11 mouse cellular contexts compared by ENCODE assay signal in the genomic region with DNA sequence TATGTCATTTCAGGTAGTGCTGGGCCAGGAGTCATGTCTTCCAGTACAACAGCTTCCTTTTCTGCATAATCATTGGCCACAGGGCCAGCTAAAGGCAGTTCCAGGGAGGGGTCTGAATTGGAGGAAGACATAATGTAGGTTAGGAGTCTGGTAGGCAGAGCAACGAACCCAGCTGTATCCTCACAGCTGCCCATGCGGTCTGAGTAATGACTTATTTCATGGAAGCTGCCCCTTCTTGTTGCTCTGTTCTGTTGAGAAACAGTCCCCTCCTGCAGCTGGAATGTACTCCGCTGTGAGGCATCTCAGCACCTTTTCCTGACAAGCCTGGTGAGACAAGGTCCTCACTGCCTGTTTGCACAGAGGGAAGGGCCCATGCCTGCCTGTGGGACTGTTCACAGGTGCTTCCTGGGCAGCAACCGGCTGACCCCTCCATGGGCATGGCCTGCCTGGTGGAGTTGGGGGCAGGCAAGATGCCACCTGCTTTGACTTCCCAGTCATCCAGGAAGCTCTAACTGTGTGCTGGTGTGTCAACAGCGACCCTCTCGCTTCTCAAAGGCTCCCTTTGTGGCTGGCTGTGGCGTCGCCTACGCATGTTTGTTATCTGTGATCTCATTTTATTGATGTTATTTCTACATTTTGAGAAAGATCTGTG.
DNase-seq lines count a peak whose midpoint lies in the region; ATAC-seq and TF ChIP-seq lines count a peak whose summit lies in the region.
"Had no signal": no experiment of that assay in that cellular context is flagged by ENCODE, and none has a peak within 500 bp of the region (broad histone marks: within the 10 kb centered on the region; RNA-seq: fewer than 3 reads in every experiment).

No protein-coding gene starts in this region.

- TF ChIP-seq CTCF in kidney, adult 2 months (conservative IDR thresholded peaks at IDR 0.05; ENCODE audit: insufficient read depth, insufficient read length, low read depth, low read length), result no peak

- no peaks in the 10 kb centered on the region for H3K9me3 ChIP-seq in intestine, embryonic 14.5 days (ENCODE audit: control insufficient read depth, low read length)
- H3K9me3 ChIP-seq in stomach, embryonic 15.5 days, result no peaks in the 10 kb centered on the region

- intact Hi-C loops in left cerebral cortex, postnatal 10 days (cut with DNase I), result no loop called here

- peaks cover 17% of the 10 kb centered on the region for H3K4me1 ChIP-seq in kidney, adult 2 months (ENCODE audit: control insufficient read depth, insufficient read depth, low read length)
- H3K4me1 ChIP-seq in intestine, embryonic 14.5 days (replicated peaks; ENCODE audit: control insufficient read depth, insufficient read depth, low read length), result peaks cover 61% of the 10 kb centered on the region
- H3K4me1 ChIP-seq in stomach, embryonic 15.5 days, result peaks cover 30% of the 10 kb centered on the region

- ATAC-seq in intestine, embryonic 14.5 days (replicated peaks; ENCODE audit: low FRiP score, low TSS enrichment, low read depth), result no peak; the same call in 1 of the 2 replicates
- peak; percentile 65; the same call in 1 of the 2 replicates for ATAC-seq in stomach, embryonic 15.5 days (ENCODE audit: insufficient read depth, low FRiP score, low read depth)

- no peak overlapping the region for H3K9ac ChIP-seq in intestine, embryonic 14.5 days (ENCODE audit: low read length)
- H3K9ac ChIP-seq in stomach, embryonic 15.5 days, result no peak overlapping the region
- H3K9ac ChIP-seq: liver, embryonic 14.5 days; neural tube, embryonic 12.5 days had no signal

- 68% methylated on average over 9 of the region's 9 CpGs for WGBS in kidney, adult 2 months
- 51% methylated on average over 9 of the region's 9 CpGs for WGBS in intestine, embryonic 14.5 days
- whole genome bisulfite sequencing in stomach, embryonic 15.5 days, result 50% methylated on average over 9 of the region's 9 CpGs

- no peak overlapping the region for H3K4me2 ChIP-seq in intestine, embryonic 14.5 days (ENCODE audit: low read length)
- no peak overlapping the region for H3K4me2 ChIP-seq in stomach, embryonic 15.5 days
- H3K4me2 ChIP-seq: neural tube, embryonic 12.5 days had no signal

- 0 out of 2 replicates have a peak overlapping the region, but pooled peaks have one; percentile 6 for H3K27ac ChIP-seq in kidney, adult 2 months (ENCODE audit: insufficient read depth, low read depth, low read length)
- H3K27ac ChIP-seq in intestine, embryonic 14.5 days (ENCODE audit: low read depth), result peak overlapping the region; percentile 35; the same call in 1 of the 2 replicates
- no peak overlapping the region for H3K27ac ChIP-seq in stomach, embryonic 15.5 days
- H3K27ac ChIP-seq: liver, embryonic 14.5 days; neural tube, embryonic 12.5 days had no signal

- H3K36me3 ChIP-seq in kidney, adult 2 months (ENCODE audit: control insufficient read depth, insufficient read depth, low read length), result no peaks in the 10 kb centered on the region
- no peaks in the 10 kb centered on the region for H3K36me3 ChIP-seq in intestine, embryonic 14.5 days (ENCODE audit: control insufficient read depth, insufficient read depth, low read length)
- H3K36me3 ChIP-seq in stomach, embryonic 15.5 days, result no peaks in the 10 kb centered on the region
- H3K36me3 ChIP-seq: neural tube, embryonic 12.5 days had no signal

- no peak overlapping the region for H3K4me3 ChIP-seq in kidney, adult 2 months (ENCODE audit: insufficient read depth, low read depth, low read length)
- no peak overlapping the region for H3K4me3 ChIP-seq in intestine, embryonic 14.5 days (ENCODE audit: low read depth, low read length)
- no peak overlapping the region for H3K4me3 ChIP-seq in stomach, embryonic 15.5 days (replicated peaks)
- H3K4me3 ChIP-seq: neural tube, embryonic 12.5 days had no signal

- no peak for DNase-seq in kidney, adult 2 months
- no peak for DNase-seq in kidney, adult 8-10 months
- peak; percentile 80 to 85 for DNase-seq in CD8-positive naive resting alpha-beta T cell, adult 2 months (ENCODE audit: low read depth in 2 of 2, low spot score in 2 of 2)
- DNase-seq in intestine, embryonic 14.5 days (ENCODE audit: low spot score), result no peak
- no peak for DNase-seq in left cerebral cortex, postnatal 10 days (ENCODE audit: extremely low spot score in 1 of 2, low spot score in 2 of 2)
- DNase-seq in cerebellum, postnatal 10 days, result no peak
- DNase-seq in left cerebral cortex, adult 8-10 months (ENCODE audit: low spot score in 2 of 2), result no peak
- DNase-seq: adrenal gland, postnatal 36 days had no signal

- no peak for TF ChIP-seq POLR2A in kidney, adult 2 months (IDR thresholded peaks at IDR 0.05; ENCODE audit: low read depth, low read length)

- H3K27me3 ChIP-seq in kidney, adult 2 months (replicated peaks; ENCODE audit: control insufficient read depth, insufficient read depth, low read length), result no peaks in the 10 kb centered on the region
- no peaks in the 10 kb centered on the region for H3K27me3 ChIP-seq in intestine, embryonic 14.5 days (replicated peaks; ENCODE audit: control insufficient read depth, insufficient read depth, low read length)
- no peaks in the 10 kb centered on the region for H3K27me3 ChIP-seq in stomach, embryonic 15.5 days (replicated peaks)
- H3K27me3 ChIP-seq: neural tube, embryonic 12.5 days had no signal

Comparison
In these comparisons a context has a peak if more than half of its experiments do, and no peak if none do; other contexts are left out.
1. DNase-seq: peak in CD8-positive naive resting alpha-beta T cell, adult 2 months (2 of 2); none in kidney, adult 2 months (single experiment), kidney, adult 8-10 months (0 of 2), intestine, embryonic 14.5 days (single experiment), left cerebral cortex, postnatal 10 days (0 of 2), cerebellum, postnatal 10 days (0 of 2) and left cerebral cortex, adult 8-10 months (0 of 2).